Mouse (Mus musculus) limb, embryonic 14.5 days (tissue): ENCODE results near the gene Cdk12. TPM values are rescaled to one million over a fixed set of nuclear protein-coding genes. Genes with fewer than 3 reads are reported as not detected.
A peak's percentile ranks its signal among the peaks of the same experiment; 100 is the strongest.
"Not testable (repeated sequence)": the region's sequence is repeated elsewhere in the genome, so short reads cannot be mapped to it uniquely, and the experiment has no call there.

Experiments used
- ATAC-seq: fragments of 200-750 bp; cut with Nextera tagmentation; 2 replicates; pipeline ENCODE4 v1.8.0; 2017; ENCODE audit warnings: low read depth, moderate number of reproducible peaks, moderate TSS enrichment; ENCODE audit not compliant: low FRiP score
- DNase-seq: peaks from one replicate; pipeline ENCODE4 v3.0.0-alpha.2; 2015; ENCODE audit warnings: low spot score
- H3K27ac ChIP-seq: fragments of 300-500 bp; sonication (generic); replicated peaks from 2 replicates; pipeline ENCODE4 v1.5.1; 2014; ENCODE audit warnings: low read depth, mild to moderate bottlenecking, low read length, moderate library complexity, mixed read lengths
- H3K27me3 ChIP-seq: fragments of 300-500 bp; sonication (generic); 2 replicates; pipeline ENCODE4 v1.6.1; 2014; ENCODE audit warnings: low read length, mixed read lengths; ENCODE audit not compliant: control insufficient read depth, insufficient read depth
- H3K36me3 ChIP-seq: fragments of 300-500 bp; sonication (generic); 2 replicates; pipeline ENCODE4 v1.6.1; 2014; ENCODE audit warnings: mild to moderate bottlenecking, low read length, moderate library complexity, mixed read lengths; ENCODE audit not compliant: control insufficient read depth, insufficient read depth
- H3K4me1 ChIP-seq: fragments of 300-500 bp; sonication (generic); 2 replicates; pipeline ENCODE4 v1.6.1; 2014; ENCODE audit warnings: antibody characterized with exemption, low read length, mixed read lengths; ENCODE audit not compliant: control insufficient read depth, insufficient read depth
- H3K4me2 ChIP-seq: fragments of 300-500 bp; sonication (generic); replicated peaks from 2 replicates; pipeline ENCODE4 v1.6.1; 2014; ENCODE audit warnings: low read depth, mild to moderate bottlenecking, low read length, moderate library complexity; ENCODE audit not compliant: severe bottlenecking
- H3K4me3 ChIP-seq: fragments of 300-500 bp; sonication (generic); replicated peaks from 2 replicates; pipeline ENCODE4 v1.5.1; 2014; ENCODE audit warnings: low read length
- H3K9ac ChIP-seq: fragments of 300-500 bp; sonication (generic); 2 replicates; pipeline ENCODE4 v1.6.1; 2014; ENCODE audit warnings: mild to moderate bottlenecking, low read depth, low read length, moderate library complexity; ENCODE audit not compliant: severe bottlenecking
- H3K9me3 ChIP-seq: fragments of 300-500 bp; sonication (generic); 2 replicates; pipeline ENCODE4 v1.6.1; 2016; ENCODE audit warnings: low read length; ENCODE audit not compliant: control insufficient read depth
- POLR2A ChIP-seq: fragments of 200-500 bp; IDR thresholded peaks from 2 replicates; pipeline ENCODE4 v1.8.0; 2012; ENCODE audit warnings: inconsistent platforms, mild to moderate bottlenecking, moderate library complexity, borderline replicate concordance; ENCODE audit not compliant: insufficient read depth, insufficient read length; ENCODE audit errors: extremely low read depth
- WGBS: fragments of 180-500 bp; shearing (Covaris S2); extraction: QIAGEN DNeasy Blood & Tissue Kit; methylation state at CpG from one replicate; pipeline ENCODE4 v1.1.7; 2014; 5-methylcytosine and 5-hydroxymethylcytosine counted together
- polyA plus RNA-seq, 2 experiments: library from polyadenylated mRNA; depleted of rRNA in 1 of 2; stranded (reverse) in 1 of 2; unstranded in 1 of 2; fragments of >200 nt; fragmentation: Nextera tagmentation in 1 of 2; extraction: Ambion mirVana in 1 of 2; gene quantifications; 2 replicates each; pipeline versions ENCODE4 v1.2.1 to v1.2.3; 2012 to 2014

The Cdk12 gene
- polyA plus RNA-seq, 2 experiments: 13.6 to 27.0 TPM

DNA sequence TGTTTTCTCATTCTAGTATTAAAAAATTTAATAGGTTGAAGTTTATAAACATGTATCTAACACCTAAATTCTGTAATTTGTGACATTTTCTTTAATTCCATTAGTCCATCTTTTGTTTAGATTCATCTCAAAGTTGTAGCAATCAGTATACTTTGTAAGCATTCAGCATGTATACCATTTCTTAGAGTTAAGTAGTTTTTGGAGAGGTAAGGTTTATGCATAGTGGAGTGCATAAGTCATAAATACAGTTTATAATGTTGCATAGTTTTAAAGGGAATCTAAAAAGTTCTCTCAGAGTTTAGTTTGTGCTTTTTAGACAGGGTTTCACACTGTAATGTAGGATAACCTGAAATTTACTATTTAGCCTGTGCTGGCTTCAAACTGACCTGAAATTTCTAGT is 2.6 kb downstream of the Cdk12 start:
- Histone ChIP-seq H3K4me2 (peak overlapping the region; percentile 41), H3K36me3 (peaks cover 31% of the 10 kb centered on the region), H3K4me1 (peaks cover 5% of the 10 kb centered on the region; the same call in 1 of the 2 replicates), H3K9me3 (no peaks in the 10 kb centered on the region), H3K4me3 (peak overlapping the region; percentile 18), H3K27ac (no peak overlapping the region), H3K27me3 (no peaks in the 10 kb centered on the region), H3K9ac (no peak overlapping the region)
- TF ChIP-seq POLR2A: no peak
- DNase-seq: no peak
- no peak for ATAC-seq

DNA sequence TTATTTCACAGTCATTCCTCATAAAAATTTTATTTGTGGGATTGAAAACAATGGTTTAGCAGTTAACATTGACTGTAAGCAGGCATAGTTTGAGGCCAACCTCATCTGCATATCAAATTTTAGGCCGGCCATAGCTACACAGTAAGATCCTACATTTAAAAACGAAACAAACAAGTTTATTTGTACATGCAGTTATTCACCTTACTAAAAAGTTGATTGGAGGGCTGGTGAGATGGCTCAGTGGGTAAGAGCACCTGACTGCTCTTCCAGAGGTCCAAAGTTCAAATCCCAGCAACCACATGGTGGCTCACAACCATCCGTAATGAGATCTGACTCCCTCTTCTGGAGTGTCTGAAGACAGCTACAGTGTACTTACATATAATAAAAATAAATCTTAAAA is 3.4 kb downstream of the Cdk12 start:
- not testable (repeated sequence) for H3K27ac ChIP-seq, H3K27me3 ChIP-seq, ATAC-seq, DNase-seq, H3K4me1 ChIP-seq, H3K9ac ChIP-seq, H3K9me3 ChIP-seq
- Histone ChIP-seq H3K36me3 (peaks cover 38% of the 10 kb centered on the region), H3K4me2 (peak overlapping the region; percentile 41; the same call in 1 of the 2 replicates), H3K4me3 (peak overlapping the region; percentile 18; the same call in 1 of the 2 replicates)
- 79% methylated on average over 3 of the region's 3 CpGs for WGBS

DNA sequence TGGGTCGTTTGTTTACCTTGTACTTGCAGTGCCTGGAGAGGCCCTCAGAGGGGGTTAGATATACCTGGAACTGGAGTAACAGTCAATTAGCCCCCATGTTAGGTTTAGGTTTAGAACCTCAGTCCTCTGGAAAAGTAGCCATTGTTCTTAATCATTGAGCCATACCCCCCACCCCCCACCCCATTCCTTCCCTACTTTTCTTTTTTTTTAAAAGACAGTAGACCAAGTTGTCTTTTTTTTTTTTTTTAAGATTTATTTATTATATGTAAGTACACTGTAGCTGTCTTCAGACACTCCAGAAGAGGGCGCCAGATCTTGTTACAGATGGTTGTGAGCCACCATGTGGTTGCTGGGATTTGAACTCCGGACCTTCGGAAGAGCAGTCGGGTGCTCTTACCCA is 6.8 kb downstream of the Cdk12 start:
- not testable (repeated sequence) for DNase-seq, H3K27me3 ChIP-seq, H3K9me3 ChIP-seq, H3K4me2 ChIP-seq, H3K9ac ChIP-seq, H3K4me3 ChIP-seq, H3K27ac ChIP-seq, H3K4me1 ChIP-seq, ATAC-seq
- H3K36me3 ChIP-seq: peaks cover 66% of the 10 kb centered on the region
- 93% methylated on average over 4 of the region's 5 CpGs for WGBS

DNA sequence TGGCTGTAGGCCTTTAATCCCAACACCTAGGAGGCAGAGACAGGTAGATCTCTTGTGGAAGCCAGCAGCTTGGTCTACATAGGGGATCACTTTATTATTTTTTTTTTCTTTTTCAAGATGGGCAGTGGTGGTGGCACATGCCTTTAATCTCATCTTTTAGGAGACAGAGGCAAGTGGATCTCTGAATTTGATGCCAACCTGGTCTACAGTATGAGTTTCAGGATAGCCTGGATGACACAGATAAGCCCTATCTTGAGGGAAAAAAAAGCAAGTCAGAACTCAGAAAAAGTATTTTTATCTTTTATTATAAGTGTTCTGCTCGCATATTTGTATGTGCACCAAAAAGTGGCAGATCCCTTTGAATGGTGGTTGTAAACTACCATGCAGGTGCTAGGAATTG is 10.5 kb downstream of the Cdk12 start:
- Histone ChIP-seq H3K9me3 (no peaks in the 10 kb centered on the region), H3K36me3 (peaks cover 78% of the 10 kb centered on the region), H3K4me1 (no peaks in the 10 kb centered on the region), H3K9ac (no peak overlapping the region), H3K4me3 (no peak overlapping the region), H3K4me2 (no peak overlapping the region), H3K27me3 (no peaks in the 10 kb centered on the region), H3K27ac (no peak overlapping the region)
- 92% methylated on average over 1 of the region's 1 CpGs for WGBS
- DNase-seq (no peak), ATAC-seq (no peak)
- TF ChIP-seq POLR2A: no peak

DNA sequence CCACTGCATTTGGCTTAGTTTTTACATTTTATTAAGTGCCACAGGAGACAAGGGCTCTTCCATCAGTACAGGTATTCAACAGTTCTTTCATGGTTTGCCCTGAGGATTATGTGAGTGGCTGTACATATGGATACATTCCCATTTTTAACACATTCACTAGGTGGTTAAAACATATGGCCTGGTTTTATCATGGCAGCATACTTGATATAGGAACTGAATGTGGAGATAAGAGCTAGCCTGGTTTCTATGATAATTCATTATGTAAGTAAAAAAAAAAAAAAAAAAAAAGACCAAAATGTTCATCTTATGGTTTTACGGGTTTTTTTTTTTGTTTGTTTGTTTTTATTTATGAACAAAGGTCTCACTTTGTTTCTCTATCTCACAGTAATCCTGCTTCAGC is 23.5 kb downstream of the Cdk12 start:
- no peak for DNase-seq
- WGBS: 96% methylated on average over 1 of the region's 1 CpGs
- ATAC-seq: no peak

DNA sequence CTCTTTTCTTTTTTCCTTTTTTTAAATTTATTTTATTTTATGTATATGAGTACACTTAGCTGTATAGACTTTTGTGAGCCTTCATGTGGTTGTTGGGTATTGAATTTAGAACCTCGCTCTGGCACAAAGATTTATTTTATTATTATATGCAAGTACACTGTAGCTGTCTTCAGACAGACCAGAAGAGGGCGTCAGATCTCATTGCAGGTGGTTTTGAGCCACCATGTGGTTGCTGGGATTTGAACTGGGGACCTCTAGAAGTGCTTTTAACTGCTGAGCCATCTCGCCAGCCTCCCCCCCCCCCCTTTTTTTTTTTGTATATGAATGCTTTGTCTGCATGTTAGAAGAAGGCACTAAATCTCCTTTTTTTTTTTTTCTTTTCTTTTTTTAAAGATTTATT is 35.6 kb downstream of the Cdk12 start:
- no peak for TF ChIP-seq POLR2A
- DNase-seq: no peak
- H3K36me3 ChIP-seq: peaks cover 86% of the 10 kb centered on the region
- ATAC-seq: no peak
- WGBS: 73% methylated on average over 3 of the region's 3 CpGs
- no peak overlapping the region for H3K4me3 ChIP-seq
- no peaks in the 10 kb centered on the region for H3K9me3 ChIP-seq
- no peaks in the 10 kb centered on the region for H3K27me3 ChIP-seq
- no peaks in the 10 kb centered on the region for H3K4me1 ChIP-seq
- H3K27ac ChIP-seq: no peak overlapping the region
- H3K4me2 ChIP-seq: no peak overlapping the region
- no peak overlapping the region for H3K9ac ChIP-seq

More for the DNA sequence above, 23.5 kb downstream of the Cdk12 start:
- Histone ChIP-seq H3K9ac (no peak overlapping the region), H3K4me2 (no peak overlapping the region), H3K27ac (no peak overlapping the region), H3K4me3 (no peak overlapping the region), H3K4me1 (no peaks in the 10 kb centered on the region), H3K27me3 (no peaks in the 10 kb centered on the region), H3K36me3 (peaks cover 83% of the 10 kb centered on the region), H3K9me3 (no peaks in the 10 kb centered on the region)
- TF ChIP-seq POLR2A: no peak
